Mouse (Mus musculus): ENCODE results near the gene 4931414P19Rik. TPM values are rescaled to one million over a fixed set of nuclear protein-coding genes. Genes with fewer than 3 reads are reported as not detected.

The 4931414P19Rik gene
- total RNA-seq, 2 experiments from 2014 or later = 4.4 to 7.4 TPM

DNA sequence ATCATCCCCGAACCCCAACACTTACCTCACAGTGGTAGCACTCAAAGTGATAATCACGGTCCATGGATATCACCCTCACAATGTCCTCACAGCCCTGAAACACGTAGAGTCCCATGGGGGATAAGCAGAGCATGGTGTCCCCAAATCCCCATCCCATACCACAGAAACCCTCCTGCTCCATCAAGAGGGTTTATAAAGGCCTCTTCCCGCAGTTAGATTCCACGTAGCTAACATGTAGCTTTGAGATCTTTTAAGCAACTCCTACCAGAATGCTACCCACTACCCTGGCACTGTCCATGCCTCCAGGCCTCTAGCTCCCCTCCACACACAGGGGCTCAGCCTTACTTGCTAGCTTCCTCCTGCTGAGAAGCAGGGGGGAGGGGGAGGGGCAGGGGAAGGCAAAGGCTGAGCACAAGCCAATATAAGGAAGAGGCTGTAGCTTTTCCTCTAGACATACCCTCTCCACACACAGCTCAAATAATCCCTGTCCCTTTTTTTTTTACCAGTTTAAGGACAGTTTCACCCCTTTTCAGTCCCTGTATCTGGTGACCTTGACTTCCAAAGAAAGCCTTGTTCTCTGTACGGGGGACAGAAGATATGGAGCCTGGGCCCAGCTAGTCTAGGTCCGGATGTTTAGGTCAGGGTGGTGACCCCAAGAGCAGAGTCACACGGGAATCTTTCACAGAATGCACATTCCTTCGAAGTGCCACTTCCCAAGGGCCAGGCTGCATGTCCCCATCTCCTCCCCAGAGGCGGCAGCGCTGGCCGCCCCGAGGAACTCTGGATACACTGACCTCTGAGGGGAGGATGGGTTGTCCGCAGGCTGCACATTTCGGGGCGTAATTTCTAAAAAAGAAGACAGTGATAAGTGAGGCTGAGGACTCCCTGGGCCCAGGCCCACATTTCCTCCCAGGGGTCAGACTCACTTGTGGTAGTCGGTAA lies 36.1 kb downstream of the 4931414P19Rik start:
- intact Hi-C loops (cut with DNase I) = loop anchor here (1.0 to 10.0 kb wide), 3 partner anchors 42 to 345 kb away; no protein-coding TSS in a partner anchor
- DNase-seq (ENCODE audit: low spot score in 2 of 2) = no peak

DNA sequence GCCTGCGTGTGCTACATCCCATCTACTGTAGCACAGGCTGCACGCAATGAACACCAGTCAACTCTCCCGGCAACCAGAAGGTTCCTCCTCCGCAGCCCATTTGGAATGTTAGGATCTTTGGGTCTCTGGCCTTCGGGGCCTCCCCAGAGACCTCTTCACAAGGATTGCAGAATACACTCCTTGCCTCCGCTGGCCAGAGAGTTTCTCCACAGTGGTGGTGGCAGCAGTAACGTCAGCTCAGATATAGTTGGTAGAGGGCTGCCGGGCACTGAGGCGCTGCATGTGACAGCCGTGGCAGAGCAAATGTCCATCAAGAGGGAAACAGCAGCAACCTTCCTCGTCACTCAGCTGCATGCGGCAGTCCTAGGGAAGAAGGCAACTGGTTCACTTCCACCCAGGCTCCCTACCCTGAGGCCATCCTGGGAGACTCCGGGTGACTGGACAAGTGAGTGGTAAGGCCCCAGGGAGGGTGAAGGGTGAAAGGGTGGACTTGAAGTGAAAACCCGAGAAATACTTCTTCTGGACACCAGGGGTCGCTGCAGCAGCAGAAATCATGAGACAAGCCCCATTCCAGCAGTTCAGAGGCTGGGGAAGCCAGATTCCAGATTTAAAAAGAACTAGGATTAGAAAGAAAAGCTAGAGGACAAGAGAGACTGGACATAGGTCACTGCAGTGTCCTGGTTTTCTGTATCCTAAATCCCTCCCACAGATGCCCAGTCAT lies 36.9 kb downstream of the 4931414P19Rik start:
- intact Hi-C loops (cut with DNase I) = loop anchor here (1.0 to 5.0 kb wide), 2 partner anchors 42 to 73 kb away; no protein-coding TSS in a partner anchor
- DNase-seq (ENCODE audit: low spot score in 2 of 2) = peak; percentile 70 to 79

DNA sequence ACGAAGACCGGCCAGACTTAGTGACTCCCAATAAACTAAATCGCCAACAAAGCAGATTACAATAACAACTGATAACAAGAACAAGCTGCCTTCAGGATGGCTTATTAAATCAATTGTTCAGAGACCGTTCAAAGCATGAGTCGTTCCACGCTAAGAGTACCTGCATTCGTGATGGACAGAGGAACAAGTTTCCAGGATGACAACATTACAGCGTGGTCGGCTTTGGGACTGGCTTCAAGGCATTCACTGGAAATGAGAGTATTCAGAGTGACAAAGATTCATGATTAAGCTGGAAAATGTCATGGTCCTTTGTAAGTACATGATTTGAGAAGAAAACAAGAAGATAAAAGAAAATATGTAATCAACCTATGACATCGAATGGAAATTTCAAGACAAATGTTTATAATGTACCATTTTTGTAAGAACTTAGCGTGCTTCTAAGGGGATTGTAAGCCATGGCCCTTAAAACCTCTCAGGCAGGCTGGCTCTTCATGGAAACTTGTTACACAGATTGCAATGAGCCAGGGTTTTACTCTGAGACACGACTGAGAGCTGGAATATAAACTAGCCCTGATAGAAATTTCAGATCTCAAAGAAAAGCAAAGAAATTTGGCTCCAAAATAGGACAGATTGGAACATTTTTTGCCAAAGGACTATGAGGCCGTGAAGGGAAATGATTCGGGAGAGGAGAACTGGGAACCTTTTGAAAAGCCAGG lies 45.1 kb downstream of the 4931414P19Rik start:
- no peak for DNase-seq (ENCODE audit: low spot score in 2 of 2)
- intact Hi-C loops (cut with DNase I) = no loop called here

DNA sequence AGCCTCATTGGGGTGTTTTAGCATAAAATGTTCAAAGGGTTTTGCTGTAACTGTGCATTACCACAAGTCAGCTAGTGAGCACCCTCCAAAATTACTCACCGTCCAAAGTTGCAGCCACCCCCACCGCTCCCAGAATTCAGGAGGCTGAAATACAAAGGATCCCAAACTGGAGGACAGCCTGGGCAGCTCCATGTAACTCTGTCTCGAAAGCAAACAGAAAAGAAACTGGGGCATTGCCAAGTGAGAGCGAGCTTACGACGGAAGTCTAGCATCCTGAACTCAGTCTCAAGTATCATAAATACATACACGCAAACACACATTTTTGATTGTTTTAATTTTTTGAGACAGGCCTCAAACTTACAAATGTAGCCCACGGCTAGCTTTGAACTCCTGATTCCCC lies 48.5 kb downstream of the 4931414P19Rik start:
- intact Hi-C loops (cut with DNase I) = no loop called here
- no peak for DNase-seq (ENCODE audit: low spot score in 2 of 2)

DNA sequence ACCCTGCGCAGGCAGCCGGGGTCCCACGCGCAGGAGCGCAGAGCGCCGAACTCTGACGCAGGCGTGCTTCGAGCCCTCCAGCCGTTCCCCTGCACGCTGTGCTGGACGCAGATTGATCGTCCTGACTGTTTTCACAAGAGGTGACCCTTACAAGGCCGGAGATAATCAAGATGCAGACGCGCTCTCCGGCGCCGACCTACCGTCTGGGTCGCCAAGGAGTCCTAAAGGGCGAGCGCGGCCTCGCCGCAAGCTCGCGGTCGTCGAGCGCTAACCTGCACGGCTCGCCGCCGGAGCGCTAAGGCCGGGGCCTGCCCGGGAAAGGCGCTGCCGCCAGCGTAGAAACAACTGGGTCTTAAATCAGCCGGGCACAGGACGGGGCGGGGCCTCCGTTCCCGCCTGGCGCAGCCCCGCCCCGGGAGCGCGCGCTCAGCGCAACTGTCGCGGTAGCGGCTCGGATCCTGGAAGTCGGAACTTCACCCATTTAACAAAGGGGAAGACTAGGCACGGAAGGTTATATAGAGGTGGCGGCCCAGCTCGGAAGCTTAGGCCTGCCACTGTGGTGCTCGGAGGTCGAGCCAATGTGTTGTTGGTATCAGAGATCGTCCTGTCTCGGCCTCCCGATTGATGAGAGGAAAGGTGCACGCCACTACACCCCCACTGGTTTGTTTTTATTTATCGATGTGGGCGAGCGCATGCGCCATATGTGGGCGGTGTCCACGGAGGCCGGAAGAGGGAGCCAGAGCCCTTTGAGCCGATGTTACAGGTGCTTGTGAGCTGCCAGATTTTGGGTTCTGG lies 51.6 kb downstream of the 4931414P19Rik start, which contains the start of gene Haus4:
TSS of gene Haus4 (minus strand) at position 642 of the 795 bp plus-strand sequence.
- peak; percentile 57 to 64 for DNase-seq (ENCODE audit: low spot score in 2 of 2)
- intact Hi-C loops (cut with DNase I) = no loop called here

DNA sequence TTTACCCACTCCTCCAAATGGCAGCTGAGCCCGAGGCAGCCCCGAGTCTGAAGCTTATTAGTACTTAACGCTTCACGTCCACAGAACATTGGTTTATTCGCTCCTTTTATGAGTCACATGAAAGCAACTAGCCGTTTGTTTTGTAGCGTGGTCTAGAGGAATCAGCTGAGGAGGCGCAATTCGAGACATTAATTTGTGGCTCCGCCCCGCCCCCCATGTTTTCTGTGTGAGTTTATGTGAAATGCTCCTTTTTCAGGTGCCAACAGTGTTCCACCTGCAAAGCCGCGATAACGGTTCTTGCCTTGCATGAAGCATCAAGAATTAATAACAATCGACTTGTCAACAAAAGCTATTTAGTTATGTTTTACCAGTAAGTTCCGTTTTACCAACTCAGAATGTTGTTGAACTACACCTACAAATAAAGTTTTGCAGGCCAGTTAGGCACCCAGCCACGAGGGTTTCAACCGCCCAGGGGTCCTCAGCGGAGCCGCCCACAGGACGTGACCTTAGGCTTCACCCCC lies 52.3 kb downstream of the 4931414P19Rik start:
- no peak for DNase-seq (ENCODE audit: low spot score in 2 of 2)
- intact Hi-C loops (cut with DNase I) = no loop called here

DNA sequence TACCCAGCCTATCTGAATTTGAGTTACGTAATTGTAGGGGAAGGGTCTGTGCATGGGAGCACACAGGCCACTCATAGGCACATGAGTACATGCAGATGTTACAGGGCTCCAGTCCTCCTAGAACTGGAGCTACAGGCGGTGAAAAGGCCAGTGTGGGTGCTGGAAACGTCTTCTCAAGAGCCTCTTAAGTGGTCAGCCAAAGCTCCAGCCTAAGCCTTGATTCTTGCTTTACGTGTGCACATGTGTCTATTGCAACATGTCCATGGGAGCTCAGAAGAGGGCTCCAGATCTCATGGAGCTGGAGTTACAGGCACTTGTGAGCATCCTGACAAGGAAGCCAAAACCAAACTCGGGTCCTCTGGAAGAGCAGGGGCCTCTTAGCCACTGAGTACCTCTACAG lies 61.1 kb downstream of the 4931414P19Rik start:
- DNase-seq (ENCODE audit: low spot score in 2 of 2) = no peak
- intact Hi-C loops (cut with DNase I) = no loop called here

DNA sequence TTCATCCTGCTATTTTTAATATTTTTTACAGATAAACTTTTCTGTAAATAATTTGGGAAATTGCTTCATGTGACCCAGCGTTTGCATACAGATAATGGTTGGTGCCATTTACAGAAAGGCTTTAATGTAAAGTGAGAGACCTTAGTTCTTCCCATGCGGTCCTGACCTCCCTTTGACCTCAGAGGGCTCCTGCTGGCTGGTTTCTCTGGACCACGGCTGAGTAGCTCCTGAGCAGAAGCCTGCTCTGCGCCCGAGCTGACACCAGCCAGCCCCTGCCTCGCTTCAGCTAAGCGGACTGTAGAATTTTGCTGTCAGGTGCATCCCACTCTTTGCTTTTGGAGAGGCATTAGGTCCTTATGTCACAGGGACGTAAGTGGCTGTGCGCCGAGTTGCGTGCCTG lies 65.0 kb downstream of the 4931414P19Rik start:
- no peak for DNase-seq (ENCODE audit: low spot score in 2 of 2)
- intact Hi-C loops (cut with DNase I) = no loop called here

DNA sequence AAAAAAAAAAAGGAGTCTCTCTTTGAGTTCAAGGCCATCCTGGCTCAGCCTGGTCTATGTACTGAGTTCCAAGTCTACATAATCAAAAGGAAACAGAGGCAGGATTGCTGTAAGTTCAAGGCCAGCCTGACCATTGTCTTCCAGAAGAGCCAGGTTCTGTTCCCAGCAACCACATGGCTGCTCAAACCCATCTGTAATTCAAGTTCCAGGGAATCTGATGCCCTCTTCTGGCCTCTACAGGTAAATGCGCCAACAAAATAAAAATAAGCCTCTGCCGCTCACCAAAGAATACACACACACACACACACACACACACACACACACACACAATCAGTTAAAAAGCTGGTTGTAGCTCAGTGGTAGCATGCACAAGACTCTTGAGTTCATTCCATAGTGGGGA lies 67.2 kb downstream of the 4931414P19Rik start:
- DNase-seq (ENCODE audit: low spot score in 2 of 2) = no peak
- intact Hi-C loops (cut with DNase I) = no loop called here

Small RNA genes within 50 kb of the gene (microRNA-seq; reads per million reads assigned to microRNA genes)
- gene Mir686 = 0 to 0.67 reads per million in 2 experiments
- 0 to 0.53 reads per million in 2 experiments for gene Mir6948

Other genes starting within 250 kb of the 4931414P19Rik start
- 10 to 100 TPM; 61.3 to 65.4 TPM for gene Oxa1l, start 245.2 kb downstream of the 4931414P19Rik start, total RNA-seq (2021)
- 1 to 10 TPM; 1.5 to 2.5 TPM for gene Slc7a7, start 188.2 kb downstream of the 4931414P19Rik start, total RNA-seq (2021)
- gene Mrpl52, start 179.1 kb downstream of the 4931414P19Rik start, total RNA-seq (2021) = 10 to 100 TPM; 79.5 to 91.5 TPM
- gene Mmp14, start 174.4 kb downstream of the 4931414P19Rik start, total RNA-seq (2021) = 10 to 100 TPM; 19.0 to 22.0 TPM
- 10 to 100 TPM; 23.2 to 31.3 TPM for gene Lrp10, start 141.9 kb downstream of the 4931414P19Rik start, total RNA-seq (2021)
- gene Rem2, start 129.9 kb downstream of the 4931414P19Rik start, total RNA-seq (2021) = 1 to 10 TPM; 7.4 to 9.6 TPM
- 10 to 100 TPM; 69.4 to 72.0 TPM for gene Prmt5, start 88.5 kb downstream of the 4931414P19Rik start, total RNA-seq (2021)
- gene Haus4, start 51.4 kb downstream of the 4931414P19Rik start, total RNA-seq (2021) = 1 to 10 TPM; 2.4 to 4.9 TPM
- 1 to 10 TPM; 2.7 to 3.1 TPM for gene Ajuba, start 28.4 kb downstream of the 4931414P19Rik start, total RNA-seq (2021)
- 100 to 1,000 TPM; 185 to 188 TPM for gene Psmb5, start 12.0 kb upstream of the 4931414P19Rik start, total RNA-seq (2021)
- gene Psmb11, start 15.4 kb upstream of the 4931414P19Rik start, total RNA-seq (2021) = under 1 TPM in 1 of 2 experiments, not detected in 1; 0.30 TPM
- gene Gm17606, start 35.0 kb upstream of the 4931414P19Rik start, total RNA-seq (2021) = not detected
- 10 to 100 TPM; 10.5 to 12.2 TPM for gene Cdh24, start 35.4 kb upstream of the 4931414P19Rik start, total RNA-seq (2021)
- gene 1700123O20Rik, start 80.2 kb upstream of the 4931414P19Rik start, total RNA-seq (2021) = 10 to 100 TPM; 23.4 to 23.8 TPM
- 100 to 1,000 TPM; 183 to 184 TPM for gene Acin1, start 80.9 kb upstream of the 4931414P19Rik start, total RNA-seq (2021)
- gene Gm29776, start 92.8 kb upstream of the 4931414P19Rik start, total RNA-seq (2021) = not detected
- gene Cebpe, start 106.2 kb upstream of the 4931414P19Rik start, total RNA-seq (2021) = not detected
- gene Slc7a8, start 176.0 kb upstream of the 4931414P19Rik start, total RNA-seq (2021) = 10 to 100 TPM; 68.7 to 70.6 TPM
- not detected for gene Rnf212b, start 208.1 kb upstream of the 4931414P19Rik start, total RNA-seq (2021)